Mouse (Mus musculus) ovary, adult 10 weeks (tissue): ENCODE data around the gene Acadsb. TPM values are rescaled to one million over a fixed set of nuclear protein-coding genes. Genes with fewer than 3 reads are reported as not detected.

Experiments
- polyA plus RNA-seq: library from polyadenylated mRNA; stranded (reverse); fragments of 350-450 nt; fragmentation: Illumina TruSeq; extraction: RNeasy Lipid Tissue Mini Kit (QIAGEN cat#74804); gene quantifications from one replicate; pipeline ENCODE4 v1.2.3, GENCODE M21; 2014

The Acadsb gene
- polyA plus RNA-seq: 522 TPM

DNA sequence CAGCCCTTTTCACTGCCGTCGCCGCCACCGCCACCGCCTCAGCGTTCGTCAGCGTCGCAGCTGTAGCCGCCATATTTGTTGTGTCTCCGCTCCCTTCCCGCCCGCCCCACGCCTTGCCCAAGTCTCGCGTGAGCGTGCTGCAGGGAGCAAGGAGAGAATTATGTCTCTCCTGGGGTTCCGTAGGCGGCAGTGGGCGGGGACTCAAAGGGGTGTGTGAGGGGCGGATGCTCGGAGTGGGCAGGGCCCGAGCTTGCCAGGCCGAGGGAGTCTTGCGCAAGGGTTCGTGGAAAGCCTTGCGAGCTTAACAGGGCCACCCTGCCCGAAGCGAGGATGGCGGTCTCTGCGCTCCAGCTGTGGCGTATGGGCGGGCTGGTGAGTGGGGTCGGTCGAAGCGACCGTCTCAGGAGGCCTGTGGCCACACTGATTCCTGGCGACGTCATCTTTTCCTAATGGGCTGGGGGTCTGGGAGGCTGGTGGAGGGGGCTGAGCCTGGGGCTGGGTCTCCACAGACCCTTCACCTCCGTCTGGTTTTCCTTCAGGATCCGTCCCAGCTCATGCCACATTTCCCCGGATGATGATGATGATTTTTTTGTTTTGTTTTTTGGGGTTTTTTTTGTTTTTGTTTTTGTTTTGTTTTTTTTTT is at the start of gene Acadsb, which contains the start of gene Ikzf5:
Gene Acadsb (plus strand): TSS at position 186 of the 643 bp plus-strand sequence.
Gene Ikzf5 (minus strand): TSS at position 106 of the 643 bp plus-strand sequence.

DNA sequence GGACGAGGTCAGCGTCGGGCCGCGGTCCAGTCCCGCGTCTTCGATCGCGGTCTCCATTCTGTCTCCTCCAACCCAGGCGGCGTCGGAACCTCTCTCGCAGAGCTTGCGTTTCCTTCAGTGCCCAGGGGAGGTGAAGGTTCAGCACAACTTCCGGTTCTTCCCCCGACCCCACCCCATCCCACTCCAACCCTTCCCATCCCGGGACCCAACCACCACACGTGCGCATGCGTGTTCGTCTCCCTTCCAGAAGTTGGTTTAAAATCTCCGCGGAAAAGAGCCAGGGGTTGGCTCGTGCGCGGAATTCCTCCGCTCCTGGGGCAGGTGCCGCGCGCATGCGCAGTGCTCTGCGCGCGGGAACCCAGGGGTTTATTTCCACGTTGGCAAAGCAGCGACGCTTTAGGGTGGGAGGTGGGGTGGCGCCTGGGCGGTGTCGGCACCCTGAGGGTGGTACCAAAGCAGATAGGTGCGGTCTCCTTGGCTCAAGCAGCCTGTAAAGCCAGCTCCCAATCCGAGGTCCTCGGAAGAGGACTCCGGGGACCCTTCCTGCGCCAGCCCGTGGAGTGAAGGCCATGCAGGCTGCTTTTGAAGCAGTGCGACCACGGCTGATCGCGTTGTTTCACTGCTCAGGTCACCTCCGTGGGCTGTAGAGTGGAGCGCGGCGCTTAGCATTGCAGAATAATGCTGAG is 47.6 kb upstream of the Acadsb start, which contains the start of gene 2310057M21Rik:
Gene 2310057M21Rik (minus strand): TSS at position 145 of the 686 bp plus-strand sequence.

DNA sequence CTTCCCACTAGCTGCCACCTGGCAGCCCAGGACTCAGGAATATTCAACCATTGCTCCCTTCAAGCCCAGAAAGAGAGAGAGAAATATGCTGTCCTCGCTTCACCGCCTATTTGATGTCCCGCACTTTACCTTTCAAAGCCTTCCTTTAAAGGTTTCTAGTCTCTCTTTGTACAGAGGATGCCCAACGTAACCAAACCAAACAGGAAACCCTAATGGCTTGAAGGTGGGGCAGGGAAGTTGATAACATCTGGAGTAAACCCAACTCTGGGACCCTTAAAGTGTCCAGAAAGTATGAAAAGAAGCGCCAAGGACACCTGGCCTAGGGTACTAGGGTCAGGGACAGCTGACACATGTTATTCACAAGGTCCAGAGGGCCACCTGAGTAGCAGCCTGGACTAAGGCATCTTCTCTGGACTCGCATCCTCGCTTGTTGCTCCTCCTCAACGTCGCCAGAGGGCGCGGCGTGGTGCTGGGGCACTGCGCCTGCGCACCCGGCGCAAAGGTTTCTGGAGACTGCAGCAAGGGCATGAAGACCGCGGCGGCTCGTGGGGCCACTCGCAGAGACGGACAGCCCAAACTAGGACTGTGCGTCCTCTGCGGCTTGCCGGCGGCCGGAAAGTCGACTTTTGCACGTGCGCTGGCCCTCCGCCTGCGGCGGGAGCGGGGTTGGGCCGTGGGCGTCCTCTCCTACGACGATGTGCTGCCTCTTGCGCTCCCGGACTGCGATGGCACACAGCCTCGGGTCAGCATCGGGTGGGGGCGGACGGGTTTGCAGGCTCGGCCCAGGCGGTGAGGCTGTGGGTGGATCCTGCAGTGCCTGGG is 39.5 kb upstream of the Acadsb start, which contains the start of gene Pstk:
Gene Pstk (plus strand): TSS at position 494 of the 822 bp plus-strand sequence.

Other genes with a start within 250 kb of the Acadsb start
- 1.6 TPM for gene 5430419D17Rik, start 236.2 kb upstream of the Acadsb start, polyA plus RNA-seq
- gene Cuzd1, start 88.3 kb upstream of the Acadsb start, polyA plus RNA-seq: 0.71 TPM
- gene Fam24b, start 81.1 kb upstream of the Acadsb start, polyA plus RNA-seq: not detected
- not detected for gene Fam24a, start 76.7 kb upstream of the Acadsb start, polyA plus RNA-seq
- gene 2310057M21Rik, start 47.8 kb upstream of the Acadsb start, polyA plus RNA-seq: 6.2 TPM
- gene Pstk, start 39.5 kb upstream of the Acadsb start, polyA plus RNA-seq: 48.9 TPM
- 48.9 TPM for gene Ikzf5, start 80 bp upstream of the Acadsb start, polyA plus RNA-seq
- gene Hmx3, start 132.3 kb downstream of the Acadsb start, polyA plus RNA-seq: not detected
- gene Hmx2, start 138.2 kb downstream of the Acadsb start, polyA plus RNA-seq: not detected
- gene Bub3, start 149.6 kb downstream of the Acadsb start, polyA plus RNA-seq: 37.5 TPM